Mouse (Mus musculus): Measurements from ENCODE around the gene Bpnt1.

Gene Bpnt1

GRCm38 (mm10) chr1:185329851-185330250, 2.1 kb upstream of the Bpnt1 start:
- no peak for DNase-seq (ENCODE audit: low read depth, low spot score)

DNA sequence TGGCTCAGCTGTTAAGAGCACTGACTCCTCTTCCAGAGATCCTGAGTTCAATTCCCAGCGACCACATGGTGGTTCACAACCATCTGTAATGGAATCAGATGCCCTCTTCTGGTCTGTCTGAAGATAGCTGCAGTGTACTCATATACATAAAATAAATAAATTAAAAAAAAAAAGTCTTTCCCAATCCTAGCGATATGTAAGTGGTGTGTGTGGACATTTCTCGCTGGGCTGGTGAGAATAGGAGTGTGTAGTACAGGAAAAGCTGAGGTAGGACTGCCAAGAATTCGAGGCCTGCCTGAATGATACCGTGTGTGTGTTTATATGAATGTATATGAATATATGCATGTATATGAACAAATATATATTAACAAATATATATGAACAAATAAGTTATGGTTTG, 585 bp upstream of the Bpnt1 start:
- no peak for DNase-seq (ENCODE audit: low read depth, low spot score)

- DNase-seq (ENCODE audit: low read depth, low spot score): no peak
These were observed 1.7 kb downstream of the Bpnt1 start for GRCm38 (mm10) chr1:185333651-185334050.

DNA sequence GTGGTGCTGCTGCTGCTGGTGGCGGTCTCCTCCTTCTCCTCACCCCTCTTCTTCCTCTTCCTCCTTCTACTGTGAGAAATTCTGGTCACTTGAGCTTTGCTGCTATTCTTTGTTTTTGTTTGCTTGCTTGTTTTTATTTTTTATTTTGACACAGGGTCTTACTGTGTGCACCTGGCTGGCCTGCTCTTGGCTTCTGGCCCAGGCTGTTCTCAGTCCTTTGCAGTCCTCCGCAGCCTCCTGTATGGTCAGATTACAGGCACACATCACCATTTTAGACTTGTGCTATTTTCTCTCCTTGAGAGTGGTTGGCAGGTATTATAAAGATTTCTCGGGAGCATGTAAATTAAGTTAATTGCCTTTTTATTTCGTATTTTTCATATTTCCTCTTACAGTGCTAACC, 2.2 kb downstream of the Bpnt1 start:
- no peak for DNase-seq (ENCODE audit: low read depth, low spot score)

- DNase-seq (ENCODE audit: low read depth, low spot score): no peak
These were observed 3.3 kb downstream of the Bpnt1 start for GRCm38 (mm10) chr1:185335231-185335765.

GRCm38 (mm10) chr1:185336535-185336934, 4.6 kb downstream of the Bpnt1 start:
- DNase-seq (ENCODE audit: low read depth, low spot score): no peak

DNA sequence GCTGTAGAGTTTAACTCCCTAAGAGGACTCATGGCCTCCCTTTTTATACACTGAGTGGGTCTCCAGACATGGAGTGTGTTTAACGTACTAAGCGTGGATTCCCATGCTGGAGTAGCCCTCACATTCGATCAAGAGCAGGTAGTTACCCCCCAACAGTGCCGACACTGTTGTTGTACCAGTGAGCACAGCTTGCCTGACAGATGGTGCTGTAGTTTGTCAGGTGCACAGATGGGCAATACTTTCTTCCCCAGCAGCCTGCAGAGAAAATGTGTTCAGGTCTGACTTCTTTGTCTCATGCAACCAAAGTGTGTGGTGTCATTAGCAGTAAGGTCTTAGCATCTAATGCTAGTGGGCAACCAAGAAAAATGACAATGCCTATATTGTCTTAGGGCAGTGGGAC, 10.5 kb downstream of the Bpnt1 start:
- DNase-seq (ENCODE audit: low read depth, low spot score): no peak

GRCm38 (mm10) chr1:185343422-185343821, 11.5 kb downstream of the Bpnt1 start:
- no peak for DNase-seq (ENCODE audit: low read depth, low spot score)

DNA sequence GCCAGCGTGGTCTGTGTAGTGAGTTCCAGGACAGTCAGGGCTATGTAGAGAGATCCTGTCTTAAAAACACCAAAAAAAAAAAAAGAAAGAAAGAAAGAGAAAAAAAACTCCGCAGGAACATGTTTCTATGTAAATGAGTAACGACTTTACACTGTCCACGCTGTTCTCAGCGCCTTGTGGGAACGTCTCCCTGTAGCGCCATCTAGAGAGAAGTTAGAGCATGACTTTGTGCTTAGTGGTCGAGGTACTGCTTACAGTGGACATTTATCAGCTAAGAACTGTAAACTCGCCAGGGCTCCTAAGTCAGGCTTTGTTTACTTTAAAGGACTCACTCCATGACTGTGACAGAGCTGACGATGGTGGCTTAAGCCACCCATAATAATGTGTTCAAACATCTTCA, 14.2 kb downstream of the Bpnt1 start:
- no peak for DNase-seq (ENCODE audit: low read depth, low spot score)

GRCm38 (mm10) chr1:185349741-185350140, 17.8 kb downstream of the Bpnt1 start:
- no peak for DNase-seq (ENCODE audit: low read depth, low spot score)

DNA sequence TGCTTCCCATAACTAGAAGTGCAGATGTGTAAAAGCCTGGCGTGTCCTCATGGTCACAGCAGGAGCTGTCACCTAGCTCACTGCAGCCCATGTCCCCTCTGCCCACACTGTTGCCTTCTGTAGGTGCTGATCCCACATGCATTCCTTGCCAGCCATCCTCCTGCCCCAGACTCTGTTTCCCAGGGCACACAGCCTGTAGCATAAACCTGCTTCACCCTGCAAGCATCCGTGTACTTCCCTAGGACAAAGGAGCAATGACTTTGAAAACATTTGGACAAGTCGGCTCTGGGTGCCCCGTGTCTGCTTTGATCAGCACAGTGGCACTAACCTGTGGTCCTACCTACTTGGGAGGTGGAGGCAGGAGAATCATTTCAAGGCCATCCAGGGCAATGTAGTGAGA, 18.7 kb downstream of the Bpnt1 start:
- no peak for DNase-seq (ENCODE audit: low read depth, low spot score)

GRCm38 (mm10) chr1:185352151-185352550, 20.2 kb downstream of the Bpnt1 start:
- no peak for DNase-seq (ENCODE audit: low read depth, low spot score)

DNA sequence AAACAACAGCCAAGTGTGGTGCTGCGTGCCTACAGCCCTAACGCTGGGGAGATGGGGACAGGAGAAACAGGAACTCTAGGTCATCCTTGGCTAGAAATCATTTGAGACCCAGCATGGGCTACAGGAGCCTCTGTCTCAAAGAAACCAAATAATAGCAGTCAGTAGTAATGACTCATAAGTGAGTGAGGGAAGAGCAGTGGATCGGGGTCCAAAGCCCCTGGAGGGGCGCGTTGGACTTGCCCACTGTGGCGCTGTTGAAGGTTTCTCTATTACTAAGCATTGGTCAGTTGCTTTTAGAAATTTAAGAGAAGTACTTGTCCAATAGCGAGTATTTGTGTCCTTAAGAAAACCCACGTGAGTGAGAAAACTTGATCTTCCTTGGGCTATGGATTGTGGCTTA, 21.4 kb downstream of the Bpnt1 start:
- DNase-seq (ENCODE audit: low read depth, low spot score): no peak

GRCm38 (mm10) chr1:185354731-185355130, 22.8 kb downstream of the Bpnt1 start:
- DNase-seq (ENCODE audit: low read depth, low spot score): no peak

GRCm38 (mm10) chr1:185356246-185356645, 24.3 kb downstream of the Bpnt1 start:
- no peak for DNase-seq (ENCODE audit: low read depth, low spot score)

- DNase-seq (ENCODE audit: low read depth, low spot score): no peak
These were observed 26.3 kb downstream of the Bpnt1 start for GRCm38 (mm10) chr1:185358211-185358610.

GRCm38 (mm10) chr1:185362677-185363520, 30.9 kb downstream of the Bpnt1 start, which contains the start of gene Eprs:
Gene Eprs (plus strand): TSS chr1:185363044.
- peak; percentile 96 for DNase-seq (ENCODE audit: low read depth, low spot score)

DNA sequence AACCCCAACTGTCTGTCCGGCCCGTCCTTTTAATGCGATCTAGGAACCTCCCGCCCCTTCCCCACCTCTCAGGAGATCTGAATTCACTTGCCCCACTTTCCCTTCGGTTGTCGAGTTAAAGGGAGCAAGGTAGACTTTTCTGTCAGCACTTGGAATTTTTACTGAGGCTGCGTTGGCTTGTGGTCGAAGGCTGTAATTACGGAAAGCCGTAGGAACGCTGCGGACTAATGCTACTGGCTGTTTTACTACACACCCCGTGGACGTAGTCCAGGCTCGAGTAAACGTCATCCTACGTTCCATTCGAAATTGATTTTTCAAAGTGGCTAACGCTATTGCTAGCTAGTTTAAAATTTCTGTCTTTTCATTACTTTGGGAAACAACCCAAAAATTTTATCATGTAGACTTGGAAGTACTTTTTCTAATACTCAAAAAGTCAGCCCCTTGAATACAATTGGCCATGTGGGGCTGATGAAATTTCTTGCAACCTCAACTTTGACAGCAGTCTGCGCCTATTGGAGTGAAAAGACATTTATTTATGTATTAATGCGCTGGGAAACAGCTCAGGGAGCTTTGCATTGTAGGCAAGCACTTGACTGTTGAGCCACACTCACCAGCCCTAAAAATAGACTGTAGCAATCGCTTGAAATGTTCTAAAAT, 31.7 kb downstream of the Bpnt1 start:
- peak; percentile 24 for DNase-seq (ENCODE audit: low read depth, low spot score)

DNA sequence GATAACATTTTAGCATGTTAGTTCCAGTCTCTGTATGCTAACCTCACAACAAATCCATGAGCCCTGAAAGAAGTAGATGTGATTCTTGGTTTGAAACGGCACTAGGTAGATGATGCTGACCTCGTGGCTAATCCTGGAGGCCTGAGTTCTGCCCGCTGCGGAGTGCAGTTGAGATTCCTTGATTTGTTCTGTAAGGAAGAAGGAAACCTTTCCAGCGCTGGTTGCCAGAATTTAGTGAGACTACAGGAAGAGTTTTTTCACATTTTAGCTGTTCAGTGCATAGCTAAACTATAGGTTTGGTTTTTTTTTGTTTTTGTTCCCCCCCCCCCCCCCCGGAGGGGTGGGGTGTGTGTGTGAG, 32.2 kb downstream of the Bpnt1 start:
- DNase-seq (ENCODE audit: low read depth, low spot score): no peak

DNA sequence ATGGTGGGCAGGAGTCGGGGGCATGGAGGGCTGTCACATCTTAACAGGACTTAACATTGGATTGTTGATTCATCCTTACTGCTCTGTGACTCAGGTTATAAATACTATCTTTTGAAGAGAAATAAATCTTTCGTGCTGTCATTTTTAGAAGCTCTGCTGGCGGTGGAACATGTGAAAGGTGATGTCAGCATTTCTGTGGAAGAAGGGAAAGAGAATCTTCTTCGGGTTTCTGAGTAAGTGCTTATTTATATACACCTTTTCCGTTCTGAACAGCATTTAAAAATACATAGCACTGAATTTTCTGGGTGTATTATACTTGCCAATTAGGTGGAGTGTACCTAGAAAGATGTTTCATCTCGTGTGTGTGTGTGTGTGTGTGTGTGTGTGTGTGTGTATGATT, 35.4 kb downstream of the Bpnt1 start:
- no peak for DNase-seq (ENCODE audit: low read depth, low spot score)

DNA sequence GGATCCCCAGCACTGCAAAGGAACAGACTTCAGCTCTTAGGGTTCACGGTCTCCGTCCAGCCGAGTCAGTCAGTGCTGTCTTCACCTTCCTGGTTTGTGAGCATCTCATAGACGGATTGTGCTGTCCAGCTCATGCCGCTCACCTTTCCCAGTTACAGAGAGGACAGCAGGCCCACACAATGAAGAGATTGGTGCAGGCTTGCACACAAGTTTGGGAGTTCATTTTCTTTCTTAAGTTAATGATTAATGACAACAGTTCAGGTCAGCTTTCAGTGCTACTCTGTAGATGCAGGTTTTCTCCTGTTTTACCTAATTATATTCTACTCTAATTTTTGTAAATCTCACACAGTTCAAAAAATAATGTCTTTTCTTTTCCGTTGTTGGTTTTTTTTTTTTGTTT, 38.0 kb downstream of the Bpnt1 start:
- DNase-seq (ENCODE audit: low read depth, low spot score): no peak

GRCm38 (mm10) chr1:185376390-185376789, 44.4 kb downstream of the Bpnt1 start:
- no peak for DNase-seq (ENCODE audit: low read depth, low spot score)

DNA sequence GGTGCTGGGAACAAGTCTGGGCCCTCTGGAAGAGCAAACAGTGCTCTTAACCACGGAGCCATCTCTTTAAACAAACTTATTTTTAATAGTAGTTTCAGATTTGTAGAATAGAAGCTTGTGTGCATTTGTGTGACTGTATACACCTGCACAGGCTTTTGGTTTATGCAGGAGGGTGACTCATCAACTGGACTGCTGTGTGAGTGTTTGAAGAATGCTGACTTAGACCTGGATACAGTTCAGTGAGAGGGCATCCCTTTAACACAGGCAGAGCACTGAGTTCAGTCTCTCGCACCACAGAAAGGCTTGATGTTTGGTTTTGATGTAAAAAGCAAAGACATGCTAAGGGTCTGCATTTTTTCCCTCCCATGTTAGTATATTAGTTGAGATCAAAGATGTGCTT, 45.5 kb downstream of the Bpnt1 start:
- DNase-seq (ENCODE audit: low read depth, low spot score): no peak
